Mouse (Mus musculus): ENCODE measurements around the gene Mrpl11.
"Not testable (repeated sequence)": the region's sequence is repeated elsewhere in the genome, so short reads cannot be mapped to it uniquely, and the experiment has no call there.

Gene Mrpl11

DNA sequence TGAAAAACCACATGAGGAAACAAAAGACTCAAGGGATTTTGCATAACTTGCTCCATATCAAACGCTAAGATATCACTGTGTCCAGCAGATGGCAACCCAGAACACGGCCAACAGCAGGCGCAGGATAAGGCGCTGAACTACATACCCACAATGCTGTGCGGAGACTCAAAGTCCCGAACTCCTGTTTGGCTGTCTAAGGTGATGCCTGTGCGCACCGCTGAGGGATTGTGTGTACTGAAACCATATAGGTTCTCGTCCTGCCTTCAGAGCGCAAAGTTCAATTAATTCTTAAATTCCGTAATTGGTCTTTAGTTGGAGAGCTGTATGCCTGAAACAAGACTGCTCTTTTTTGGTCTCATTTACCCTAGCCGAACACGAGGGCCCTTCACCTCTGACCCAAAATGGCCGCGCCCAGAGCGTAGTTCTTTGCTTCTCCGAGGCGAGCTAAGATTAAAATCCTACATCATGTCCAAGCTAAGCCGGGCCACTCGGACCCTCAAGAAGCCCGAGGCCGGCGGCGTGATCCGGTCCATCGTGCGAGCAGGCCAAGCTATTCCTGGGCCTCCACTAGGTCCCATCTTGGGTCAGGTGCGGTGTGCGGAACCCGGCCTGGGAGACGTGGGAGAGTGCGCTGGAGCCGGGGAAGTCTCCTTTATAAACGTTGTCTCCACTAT, at the start of gene Mrpl11:
Gene Mrpl11, plus strand, starts transcription at position 220 of the 674 bp plus-strand sequence.
- DNase-seq (ENCODE audit: low read depth), result peak; percentile 97

DNA sequence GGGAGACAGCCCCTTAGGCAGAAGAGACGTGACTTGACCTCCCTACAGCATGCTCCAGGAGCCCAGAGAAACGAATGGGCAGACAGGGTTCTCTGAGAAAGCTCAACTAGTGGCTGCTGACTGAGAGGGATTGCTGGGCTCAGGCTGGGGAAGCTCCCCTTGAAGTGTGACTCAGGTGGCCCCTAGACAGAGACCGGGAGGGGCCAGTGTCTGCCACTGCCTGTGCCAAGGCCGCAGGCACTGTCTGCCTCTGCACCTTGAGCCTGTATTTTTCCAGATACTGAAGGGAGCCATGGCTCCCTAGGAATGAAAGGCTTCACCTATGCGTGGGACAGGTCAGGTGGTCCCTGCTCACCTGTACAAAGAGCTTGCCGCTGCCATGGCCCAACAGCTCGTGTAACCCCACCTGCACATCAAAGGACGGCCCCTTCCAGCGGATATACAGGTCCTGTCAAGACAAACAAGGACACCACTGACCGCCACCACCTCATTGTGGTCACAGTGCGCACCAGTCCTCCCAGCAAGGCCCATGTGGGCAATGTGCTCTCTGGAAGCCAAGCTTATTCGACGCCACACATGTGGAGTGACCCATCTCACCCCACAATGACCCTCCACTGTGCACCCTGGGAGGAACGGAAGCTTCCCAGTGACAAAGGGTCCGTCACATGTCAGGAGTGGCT, 45.9 kb upstream of the Mrpl11 start:
- DNase-seq (ENCODE audit: low read depth), result no peak

DNA sequence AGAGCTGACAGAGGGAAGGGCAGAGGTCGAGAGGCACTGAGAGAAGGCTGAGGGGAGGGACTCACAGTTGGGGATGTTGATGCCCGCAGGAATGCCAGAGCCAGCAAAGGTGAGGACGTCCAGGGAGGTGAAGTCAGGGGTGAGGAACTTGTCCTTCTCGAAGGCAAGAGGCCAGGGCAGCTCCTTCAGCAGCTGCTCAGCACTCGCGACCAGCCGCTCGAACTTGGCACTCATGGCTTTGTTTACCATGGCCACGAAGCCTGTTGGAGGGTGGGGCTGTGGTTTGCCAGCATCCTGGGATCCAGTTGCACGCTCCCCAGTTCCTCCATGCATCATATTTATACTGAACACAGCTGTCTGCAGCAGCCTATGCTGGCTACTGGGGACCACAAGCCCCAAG, 45.1 kb upstream of the Mrpl11 start:
- DNase-seq (ENCODE audit: low read depth), result no peak

DNA sequence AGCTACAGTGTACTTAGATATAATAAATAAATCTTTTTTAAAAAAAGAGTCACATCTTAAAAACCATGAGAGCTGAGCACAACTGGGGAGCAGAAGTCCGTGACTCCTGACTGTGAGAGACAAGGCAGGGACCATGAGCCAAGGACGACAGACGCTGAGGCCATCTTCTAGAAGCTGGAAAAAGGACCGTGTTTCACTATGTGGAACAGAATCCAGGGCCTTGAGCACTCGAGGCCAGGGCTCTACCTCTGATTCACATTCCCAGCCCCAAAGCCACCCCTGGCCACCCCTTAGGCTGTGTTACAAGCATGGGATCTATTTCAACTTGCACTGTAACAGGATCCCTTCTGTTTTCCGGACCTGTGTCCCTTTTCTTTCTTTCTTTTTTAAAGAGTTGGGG, 42.3 kb upstream of the Mrpl11 start:
- no peak for DNase-seq (ENCODE audit: low read depth)

DNA sequence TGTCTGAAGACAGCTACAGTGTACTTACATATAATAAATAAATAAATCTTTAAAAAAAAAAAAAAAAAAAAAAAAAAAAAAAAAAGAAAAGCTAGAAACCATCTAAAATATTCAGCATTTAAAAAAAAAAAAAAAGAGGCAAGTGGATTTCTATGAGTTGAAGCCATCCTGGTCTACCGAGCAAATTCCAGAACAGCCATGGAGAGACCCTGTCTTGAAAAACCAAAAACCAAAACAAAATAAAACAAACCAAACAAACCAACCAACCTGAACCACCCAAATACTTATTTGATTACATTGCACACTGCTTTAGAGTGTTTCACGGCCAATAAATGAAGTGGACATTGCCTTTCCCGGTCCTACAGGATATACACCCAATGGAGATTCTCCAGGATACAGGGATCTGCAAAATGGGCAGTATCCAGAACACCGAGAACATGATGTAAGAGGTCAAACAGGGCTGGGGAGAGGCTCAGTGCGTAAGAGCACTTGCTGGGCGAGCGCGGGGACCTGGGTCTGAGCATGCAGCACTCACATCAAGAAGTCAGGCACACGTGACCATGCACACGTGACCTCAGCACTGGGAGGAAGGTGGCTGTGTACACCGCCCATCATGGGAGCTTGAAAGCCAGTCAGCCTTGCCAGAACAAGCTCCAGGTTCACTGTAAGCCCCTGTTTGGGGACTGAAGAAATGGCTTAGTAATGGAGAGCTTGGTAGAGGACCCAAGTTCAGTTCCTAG, 36.7 kb upstream of the Mrpl11 start:
- DNase-seq (ENCODE audit: low read depth), result no peak

DNA sequence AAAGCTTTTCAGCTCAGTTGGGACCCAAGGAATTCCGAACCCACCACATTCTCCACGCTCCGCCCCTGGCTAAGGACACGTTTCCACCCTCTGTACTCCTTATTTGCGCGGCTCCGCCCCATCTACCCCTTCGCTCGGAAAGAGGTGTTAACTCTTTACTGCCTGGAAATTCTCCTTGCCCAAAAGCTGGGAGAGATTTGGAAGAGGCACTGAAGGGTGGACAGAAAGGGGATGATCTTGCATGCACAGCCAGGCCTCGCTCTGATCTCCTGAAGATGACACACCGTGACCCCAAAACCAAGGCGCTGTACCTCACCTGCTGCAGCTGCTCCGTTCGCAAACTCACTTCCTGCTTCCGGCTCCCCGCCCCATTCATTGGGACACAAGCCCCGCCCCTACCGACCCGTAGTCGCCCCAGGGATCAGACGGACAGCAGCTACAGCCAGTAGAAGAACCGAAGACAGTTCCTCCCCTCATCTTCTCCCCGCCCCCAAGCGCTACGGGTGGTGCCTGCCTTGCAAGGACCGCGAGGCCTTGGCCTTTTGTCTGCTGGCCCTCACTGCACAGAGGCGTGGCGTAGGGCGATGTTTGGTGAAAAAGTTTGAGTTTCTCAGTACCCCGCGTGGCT, 33.9 kb upstream of the Mrpl11 start, which contains the start of gene Dpp3:
Gene Dpp3, minus strand, starts transcription at position 384 of the 628 bp plus-strand sequence.
- DNase-seq (ENCODE audit: low read depth), result peak; percentile 99

DNA sequence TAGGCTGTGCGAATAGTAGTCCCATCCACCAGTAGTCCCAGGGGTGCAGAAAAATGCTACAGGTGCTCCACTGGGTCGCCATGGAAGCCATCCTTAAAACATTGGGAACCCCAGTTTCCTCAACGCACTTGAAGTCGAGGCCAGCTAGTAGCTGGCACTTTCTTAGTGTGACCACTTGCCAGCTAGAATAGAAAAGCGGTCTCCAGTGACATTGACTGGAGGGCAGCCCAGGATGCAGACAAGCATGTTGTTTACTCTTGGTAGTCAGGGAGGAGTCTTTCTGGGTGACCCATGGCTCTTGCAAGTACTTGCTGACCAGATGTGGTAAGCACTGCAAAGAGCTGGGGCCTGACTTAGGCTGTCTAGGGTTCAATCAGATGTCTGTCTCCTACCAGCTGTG, 33.2 kb upstream of the Mrpl11 start:
- DNase-seq (ENCODE audit: low read depth), result no peak

DNA sequence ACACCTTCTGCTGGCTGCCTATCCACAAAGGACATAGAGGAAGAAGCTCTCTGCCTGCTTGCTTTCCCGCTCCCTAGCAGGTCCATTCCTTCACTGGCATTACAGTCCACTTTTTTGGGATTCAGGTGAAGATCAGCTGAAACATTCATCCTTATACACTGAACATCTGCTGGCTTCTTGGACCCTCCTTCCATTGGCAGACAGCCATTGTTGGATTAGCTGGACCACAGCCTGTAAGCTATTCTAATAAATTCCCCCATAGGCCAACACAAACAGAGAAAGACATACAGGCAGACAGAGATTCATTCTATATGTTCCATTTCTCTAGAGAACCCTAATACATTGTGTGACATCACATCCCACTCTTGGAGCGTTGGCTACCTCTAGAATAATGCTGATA, 25.1 kb upstream of the Mrpl11 start:
- no peak for DNase-seq (ENCODE audit: low read depth)

DNA sequence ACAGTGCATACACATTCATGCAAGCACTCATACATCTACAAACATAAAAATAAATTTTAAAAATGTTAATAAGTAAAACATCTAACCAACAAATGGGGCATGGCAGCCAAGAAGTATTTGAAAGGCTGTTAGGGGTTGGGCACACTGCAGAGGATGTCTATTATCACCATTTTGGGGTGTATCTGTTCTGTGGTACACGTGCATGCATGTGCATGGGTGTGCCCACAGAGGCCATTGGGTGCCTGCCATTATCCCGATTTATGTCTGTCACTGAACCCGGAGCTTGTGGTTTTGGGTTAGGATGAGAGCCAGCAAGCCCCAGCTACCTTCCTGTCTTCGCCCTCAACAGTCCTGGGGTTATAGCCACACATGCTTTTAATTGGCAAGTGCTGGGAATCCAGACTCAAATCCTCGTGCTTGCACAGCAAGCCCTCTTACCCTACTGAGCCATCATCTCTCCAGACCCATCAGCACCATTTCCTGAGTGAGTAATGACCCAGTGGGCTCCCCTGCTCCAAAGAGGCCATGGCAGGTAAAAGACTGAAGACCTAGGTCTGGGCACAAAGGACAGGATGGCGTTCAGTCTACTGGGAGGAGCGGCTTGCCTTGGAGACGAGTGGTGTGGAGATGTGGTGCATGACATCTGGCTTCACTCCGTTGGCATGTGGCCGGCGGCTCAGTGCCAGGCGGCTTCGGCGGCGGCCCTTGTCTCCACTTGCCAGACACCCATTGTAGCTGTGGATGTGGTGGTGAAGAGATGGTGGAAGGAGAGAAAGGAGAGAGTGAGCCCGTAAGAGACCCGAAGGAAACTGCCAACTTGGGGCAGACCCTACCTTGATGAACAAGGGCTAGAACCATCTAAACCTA, 24.3 kb upstream of the Mrpl11 start:
- DNase-seq (ENCODE audit: low read depth), result no peak

DNA sequence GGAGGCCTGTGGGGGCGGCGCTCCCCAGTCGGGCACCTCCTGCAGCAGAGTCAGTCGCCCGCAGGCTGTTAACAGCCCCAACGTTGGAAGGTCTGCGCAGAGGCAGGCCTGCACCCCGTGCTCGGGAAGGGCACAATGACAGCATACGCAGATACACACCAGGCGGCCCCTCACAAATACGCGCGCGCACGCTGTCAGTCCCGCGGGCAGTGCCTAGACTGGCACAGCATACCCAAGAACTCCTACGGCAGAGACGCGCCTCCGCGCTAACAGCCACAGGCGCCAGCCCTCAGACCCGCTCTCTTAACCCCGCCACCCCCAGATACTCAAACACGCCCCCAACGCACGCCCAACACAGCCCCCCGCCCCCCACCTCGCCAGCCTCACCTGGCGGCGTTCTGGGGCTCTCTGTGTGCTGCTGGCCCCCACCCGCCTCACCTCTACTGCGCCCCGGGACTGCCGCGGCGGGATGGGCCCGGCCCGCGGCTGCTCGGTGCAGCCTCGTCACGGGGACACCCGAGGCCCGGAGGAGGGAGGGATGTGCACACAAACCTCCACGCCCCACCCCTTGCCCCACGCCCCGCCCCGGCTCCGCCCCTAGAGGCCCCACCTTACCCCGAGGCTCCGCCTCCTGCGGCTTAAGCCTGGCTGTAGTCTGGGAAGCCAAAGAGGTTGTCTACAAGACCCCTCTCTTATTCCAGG, 19.2 kb upstream of the Mrpl11 start, which contains the start of gene Peli3:
Gene Peli3, minus strand, starts transcription at position 577 of the 702 bp plus-strand sequence.
- peak; percentile 80 for DNase-seq (ENCODE audit: low read depth)

DNA sequence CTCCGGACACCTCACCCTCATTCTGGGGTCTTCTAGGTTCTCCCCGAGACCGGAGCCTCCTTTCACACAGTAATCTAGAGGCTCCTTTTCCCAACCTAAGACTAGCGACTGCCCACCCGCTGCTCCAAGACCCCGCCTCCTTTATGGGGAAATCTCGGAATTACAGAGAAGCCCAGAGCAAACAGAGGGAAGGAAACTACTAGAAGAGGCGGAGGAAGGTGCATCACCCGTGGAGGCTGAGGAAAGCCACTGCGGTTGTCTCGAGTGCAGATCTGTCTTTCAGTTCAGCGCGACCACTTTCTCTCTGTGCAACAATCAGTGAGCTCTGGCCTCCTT, 18.7 kb upstream of the Mrpl11 start:
- no peak for DNase-seq (ENCODE audit: low read depth)

DNA sequence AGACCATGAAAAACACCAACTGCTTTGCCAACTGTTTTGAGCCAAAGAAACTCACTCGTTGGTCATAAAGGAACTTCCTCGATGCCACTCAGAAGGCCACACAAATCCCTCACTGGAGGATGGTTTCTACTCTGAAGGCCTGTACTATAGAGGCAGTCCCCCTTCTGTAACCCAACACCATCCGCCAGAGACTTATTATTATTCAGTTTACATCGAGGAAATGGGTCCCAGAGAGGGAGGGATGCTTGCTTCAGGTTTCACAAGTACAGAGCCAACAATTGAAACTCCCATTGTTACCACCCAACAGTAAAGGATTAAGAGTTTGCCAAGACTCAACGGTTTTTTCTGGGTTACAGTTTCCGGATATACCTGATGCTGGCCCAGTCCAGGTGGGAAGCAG, 16.4 kb upstream of the Mrpl11 start:
- no peak for DNase-seq (ENCODE audit: low read depth)

DNA sequence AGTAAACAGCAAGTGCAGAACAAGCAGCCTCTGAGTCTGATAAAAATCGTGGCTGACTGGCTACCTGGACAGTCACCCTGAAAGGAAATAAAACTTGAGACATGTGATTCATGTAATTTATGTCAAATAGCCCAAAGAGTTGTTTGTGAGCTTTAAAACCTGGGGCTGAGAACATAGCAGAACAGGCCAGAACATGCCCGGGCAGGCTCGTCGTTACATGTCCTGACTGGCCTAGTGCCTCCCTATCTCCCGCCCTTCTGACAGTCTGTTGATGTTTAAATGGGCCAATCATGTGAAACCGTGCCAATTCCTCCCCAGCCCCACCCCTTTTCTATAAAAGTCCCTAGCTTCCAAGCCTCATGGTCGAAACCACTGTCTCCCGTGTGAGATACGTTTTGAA, 13.3 kb upstream of the Mrpl11 start:
- not testable (repeated sequence) for DNase-seq (ENCODE audit: low read depth)

DNA sequence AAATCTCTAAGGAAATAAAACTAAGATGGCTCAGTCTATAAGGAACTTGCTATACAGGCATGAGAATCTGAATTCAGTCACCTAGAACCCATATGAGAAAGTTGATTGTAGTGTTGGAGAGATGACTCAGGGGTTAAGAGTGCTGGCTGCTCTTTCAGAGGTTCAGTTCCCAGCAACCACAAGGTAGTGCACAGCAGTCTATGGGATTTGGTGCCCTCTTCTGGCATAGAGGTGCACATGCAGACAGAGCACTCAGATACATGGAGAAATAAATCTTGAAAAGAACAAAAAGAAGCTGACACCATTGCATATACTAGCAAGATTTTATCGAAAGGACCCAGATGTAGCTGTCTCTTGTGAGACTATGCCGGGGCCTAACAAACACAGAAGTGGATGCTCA, 6.3 kb downstream of the Mrpl11 start:
- DNase-seq (ENCODE audit: low read depth), result peak; percentile 66

DNA sequence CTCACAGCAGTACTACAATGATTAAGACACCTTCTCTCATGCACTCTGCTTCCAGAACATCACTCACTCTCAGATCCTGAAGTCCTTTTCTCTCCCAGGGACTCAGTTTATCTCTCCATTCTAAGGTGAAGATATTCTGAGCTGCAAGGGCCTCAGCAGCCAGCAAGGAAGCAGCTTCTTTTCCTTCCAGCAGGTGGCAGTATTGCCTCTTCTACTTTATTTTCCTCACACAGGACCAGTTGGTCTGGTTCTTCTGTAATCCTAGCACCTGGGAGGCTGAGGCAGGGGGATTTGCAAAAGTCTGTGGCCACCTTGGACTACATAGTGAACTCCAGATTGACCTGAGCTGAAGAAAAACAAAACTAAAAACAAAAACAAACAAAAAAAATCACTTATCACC, 19.8 kb downstream of the Mrpl11 start:
- DNase-seq (ENCODE audit: low read depth), result peak; percentile 85

DNA sequence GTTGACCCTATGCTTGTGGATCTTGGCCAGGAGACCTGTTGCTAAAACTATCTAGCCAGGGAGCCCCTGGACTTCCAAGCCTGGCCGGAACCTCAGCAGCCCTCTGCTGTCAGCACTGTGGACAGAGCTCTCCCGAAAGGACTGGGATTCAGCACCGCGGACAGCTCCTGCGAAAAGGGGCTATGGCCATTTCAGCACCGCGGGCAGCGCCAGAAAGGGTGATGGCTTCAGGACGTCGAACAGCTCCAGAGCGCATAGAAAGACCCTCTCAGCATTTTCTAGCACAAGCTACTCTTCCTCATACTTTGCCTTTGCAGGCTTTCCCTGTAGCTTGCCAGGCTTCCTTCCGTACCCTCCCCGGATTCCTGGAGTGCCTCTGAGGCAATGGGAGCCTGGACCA, 27.1 kb downstream of the Mrpl11 start:
- DNase-seq (ENCODE audit: low read depth), result peak; percentile 90

DNA sequence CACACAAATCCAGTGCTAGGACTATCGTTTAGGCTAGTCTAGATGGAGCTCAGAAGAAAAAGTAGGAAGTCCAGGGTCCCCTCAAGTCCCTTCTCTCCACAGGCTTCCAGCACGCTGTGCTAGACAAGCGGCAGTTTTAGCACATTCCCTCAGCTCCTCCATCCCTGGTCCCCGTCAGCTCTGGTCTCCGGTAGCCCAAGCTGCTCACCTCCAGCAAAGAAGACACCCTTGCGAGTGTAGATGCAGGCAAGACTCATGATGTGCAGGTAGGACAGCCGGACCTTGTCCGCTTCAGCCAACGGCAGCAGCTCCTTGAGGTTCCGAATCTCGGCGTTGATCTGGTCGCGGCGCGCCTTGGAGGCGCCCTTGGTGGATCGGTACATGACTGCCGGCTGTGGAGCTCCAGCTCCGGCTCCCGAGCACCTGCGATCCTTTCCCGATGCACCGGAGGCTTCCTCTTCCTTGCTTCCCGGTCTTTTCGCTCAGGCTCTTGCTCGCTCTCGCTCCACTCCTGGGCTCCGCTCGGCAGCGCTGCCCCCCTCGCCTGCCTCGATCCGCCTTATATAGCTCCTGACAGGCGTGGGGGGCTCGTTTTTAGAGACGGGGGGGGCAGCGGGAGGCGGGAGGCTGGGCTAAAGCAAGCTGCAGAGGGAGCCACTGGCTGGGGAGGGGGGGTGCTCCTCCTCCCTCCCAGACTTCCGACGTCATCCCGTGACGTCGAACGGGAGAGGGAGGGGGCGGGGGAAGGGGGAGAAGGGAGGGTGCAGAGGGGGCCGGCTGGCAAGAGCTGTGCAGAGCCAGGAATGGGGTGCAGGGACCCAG, 27.7 kb downstream of the Mrpl11 start:
- no peak for DNase-seq (ENCODE audit: low read depth)

DNA sequence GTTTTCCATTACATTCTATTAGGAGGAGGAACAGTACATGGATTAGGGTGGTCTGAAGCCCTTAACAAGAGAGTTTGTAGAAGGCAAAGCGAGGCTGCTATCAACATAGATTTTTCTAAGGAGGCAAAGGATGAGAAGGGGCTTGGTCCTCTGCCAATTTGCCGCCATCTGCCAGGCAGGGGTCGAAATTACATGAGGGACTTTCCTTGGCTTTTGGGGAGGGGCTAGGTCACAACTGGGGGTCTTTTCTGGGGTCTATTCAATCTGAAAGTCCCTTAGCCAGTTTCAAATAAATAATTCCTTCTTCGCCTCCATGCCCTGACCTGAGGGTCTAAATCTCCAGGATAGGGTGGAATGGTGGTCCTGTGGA, 28.3 kb downstream of the Mrpl11 start, which contains the start of gene Npas4:
Gene Npas4, minus strand, starts transcription at position 61 of the 370 bp plus-strand sequence.
- no peak for DNase-seq (ENCODE audit: low read depth)

DNA sequence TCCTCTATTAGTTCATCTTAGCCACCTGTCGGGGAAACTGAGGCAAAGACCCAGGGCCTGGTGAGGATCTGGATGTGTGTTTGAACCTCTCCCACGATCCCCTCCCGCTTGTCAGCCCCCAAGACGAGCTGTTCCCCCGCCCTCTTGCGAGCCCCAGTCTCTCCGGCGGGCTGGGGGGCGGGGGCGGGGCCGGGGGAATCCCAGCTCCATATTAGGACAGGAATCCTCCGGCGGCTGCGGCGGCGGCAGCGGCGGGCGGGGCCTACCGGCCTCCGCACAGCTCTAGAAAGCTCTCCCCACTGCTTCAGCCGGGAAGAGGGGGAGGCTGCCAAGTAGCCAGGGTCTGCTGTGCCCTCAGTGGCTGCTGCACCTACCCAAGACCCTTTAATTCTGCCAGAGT, 28.8 kb downstream of the Mrpl11 start:
- DNase-seq (ENCODE audit: low read depth), result no peak

DNA sequence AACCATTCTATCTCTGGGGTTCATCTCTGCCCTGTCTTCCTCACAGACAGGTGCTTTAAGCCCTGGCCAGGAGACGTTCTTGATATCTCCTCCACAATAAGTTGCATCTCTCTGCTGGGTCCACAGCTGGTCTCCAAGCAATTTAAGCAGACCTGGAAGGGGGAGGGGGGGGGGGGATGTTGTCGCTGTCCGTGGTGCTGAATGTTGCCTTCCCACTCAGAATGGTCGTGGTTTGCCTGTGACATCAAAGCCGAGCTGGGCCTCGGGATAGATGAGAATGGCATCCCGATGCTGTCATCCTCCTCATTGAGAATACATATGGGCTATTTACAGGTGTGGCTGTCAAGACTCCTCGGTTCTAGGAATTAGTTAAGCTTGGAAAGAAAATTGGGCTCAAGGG, 30.4 kb downstream of the Mrpl11 start:
- DNase-seq (ENCODE audit: low read depth), result peak; percentile 57
